Mouse (Mus musculus): Measurements from ENCODE around the gene Il10.
"Not testable (repeated sequence)": the region's sequence is repeated elsewhere in the genome, so short reads cannot be mapped to it uniquely, and the experiment has no call there.

Gene Il10

DNA sequence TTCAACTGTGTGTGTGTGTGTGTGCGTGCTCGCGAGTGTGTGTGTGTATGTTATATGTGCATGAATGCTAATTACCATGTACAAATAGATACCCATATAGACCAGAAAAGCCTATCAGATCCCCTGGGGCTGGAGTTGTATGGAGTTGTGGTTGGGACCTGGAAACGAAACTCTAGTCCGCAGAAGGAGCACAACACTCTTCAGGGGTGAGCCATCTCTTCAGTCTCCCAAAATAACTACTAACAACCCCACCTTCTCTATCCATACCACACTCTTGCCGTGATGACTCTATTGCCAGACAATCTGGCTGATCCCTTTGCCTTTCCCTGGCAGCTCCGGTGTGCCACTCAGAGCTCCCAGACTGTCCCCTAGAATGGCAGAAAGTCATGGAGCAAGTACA lies 3.8 kb upstream of the Il10 start:
- DNase-seq (ENCODE audit: low read depth, low spot score): no peak

DNA sequence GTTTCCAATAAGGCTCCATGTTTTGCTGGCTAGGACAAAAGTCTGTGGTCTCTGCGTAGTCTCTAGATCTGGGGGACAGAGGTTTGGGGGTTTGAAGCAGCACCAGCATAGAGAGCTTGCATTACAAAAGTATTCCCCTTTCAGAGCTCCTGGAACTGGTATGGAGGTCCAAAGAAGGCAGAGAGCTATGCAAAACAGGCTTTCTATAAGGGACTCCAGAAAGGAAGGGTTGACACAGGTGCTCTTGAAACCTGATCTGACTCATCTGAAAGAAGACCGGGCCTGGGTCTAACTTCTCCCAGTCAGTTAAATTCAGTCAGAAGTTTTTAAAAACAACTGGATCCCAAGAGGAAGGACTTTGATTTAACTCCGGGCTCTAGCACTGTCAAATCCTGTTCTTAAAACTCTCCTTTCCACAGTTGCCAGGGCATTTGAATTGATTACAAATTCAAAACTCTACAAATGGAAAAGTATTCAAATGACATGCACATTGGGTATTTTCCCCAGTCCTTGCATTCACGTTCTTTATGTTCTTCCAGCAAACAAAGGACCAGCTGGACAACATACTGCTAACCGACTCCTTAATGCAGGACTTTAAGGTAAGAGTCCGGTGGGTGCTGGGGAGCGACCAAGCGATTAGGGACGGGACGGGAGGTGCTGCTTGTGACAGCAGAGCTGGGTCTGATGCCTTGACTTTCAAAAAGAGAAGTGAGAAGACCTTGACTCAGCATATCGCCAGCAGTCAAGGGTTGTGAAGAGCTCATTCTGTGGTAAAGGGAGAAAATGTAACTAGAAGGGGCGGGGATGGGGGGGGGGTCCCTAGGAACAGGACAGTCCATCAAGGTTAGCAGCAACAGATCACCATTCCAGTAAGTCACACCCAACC lies 1.0 kb downstream of the Il10 start:
- DNase-seq (ENCODE audit: low read depth, low spot score): peak; percentile 19

DNA sequence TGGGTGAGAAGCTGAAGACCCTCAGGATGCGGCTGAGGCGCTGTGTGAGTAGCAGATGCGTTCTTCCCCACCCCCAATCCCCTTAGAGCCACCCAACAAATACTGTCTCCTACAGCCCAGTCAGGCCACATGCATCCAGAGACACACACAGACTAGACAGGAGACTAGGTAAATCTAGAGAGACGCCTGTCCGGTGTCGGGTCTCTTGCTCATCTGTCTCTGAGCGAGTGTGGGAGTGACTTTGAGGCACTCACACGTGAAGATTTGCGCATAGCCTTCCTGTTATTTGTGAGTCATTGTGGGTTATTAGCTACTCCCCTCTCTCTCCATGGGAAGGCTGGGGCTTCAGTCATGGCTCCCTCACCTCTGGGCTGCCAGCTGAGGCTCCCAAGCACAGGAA lies 1.8 kb downstream of the Il10 start:
- DNase-seq (ENCODE audit: low read depth, low spot score): no peak

DNA sequence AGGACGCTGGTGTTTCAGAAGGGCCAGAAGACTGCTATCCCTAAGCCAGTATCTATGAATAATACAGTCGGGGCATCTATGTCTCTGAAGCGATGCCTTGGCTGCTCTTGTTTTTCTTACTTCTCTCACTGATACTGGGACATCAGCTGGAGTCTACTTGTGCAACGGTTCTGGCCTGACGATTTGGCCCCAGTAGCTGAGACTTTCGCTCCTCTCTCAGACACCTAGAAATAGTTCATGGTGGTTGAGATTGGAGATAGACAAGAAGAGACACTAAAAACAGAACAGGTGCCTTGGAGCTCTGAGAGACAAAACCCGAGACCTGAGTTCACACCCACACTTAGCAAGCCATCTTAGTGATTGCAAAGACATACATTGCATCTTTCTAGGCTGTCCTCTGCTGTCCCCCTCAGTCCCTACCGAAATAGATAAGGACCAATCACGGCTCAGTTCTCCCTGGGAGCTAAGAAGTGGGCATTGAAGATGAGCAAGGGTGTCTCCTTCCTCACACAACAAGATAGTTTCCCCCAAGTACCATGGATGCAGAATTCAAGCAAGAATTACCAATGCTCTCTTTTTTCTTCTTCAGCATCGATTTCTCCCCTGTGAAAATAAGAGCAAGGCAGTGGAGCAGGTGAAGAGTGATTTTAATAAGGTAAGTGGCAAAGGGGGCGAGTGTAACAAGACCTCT lies 2.4 kb downstream of the Il10 start:
- no peak for DNase-seq (ENCODE audit: low read depth, low spot score)

DNA sequence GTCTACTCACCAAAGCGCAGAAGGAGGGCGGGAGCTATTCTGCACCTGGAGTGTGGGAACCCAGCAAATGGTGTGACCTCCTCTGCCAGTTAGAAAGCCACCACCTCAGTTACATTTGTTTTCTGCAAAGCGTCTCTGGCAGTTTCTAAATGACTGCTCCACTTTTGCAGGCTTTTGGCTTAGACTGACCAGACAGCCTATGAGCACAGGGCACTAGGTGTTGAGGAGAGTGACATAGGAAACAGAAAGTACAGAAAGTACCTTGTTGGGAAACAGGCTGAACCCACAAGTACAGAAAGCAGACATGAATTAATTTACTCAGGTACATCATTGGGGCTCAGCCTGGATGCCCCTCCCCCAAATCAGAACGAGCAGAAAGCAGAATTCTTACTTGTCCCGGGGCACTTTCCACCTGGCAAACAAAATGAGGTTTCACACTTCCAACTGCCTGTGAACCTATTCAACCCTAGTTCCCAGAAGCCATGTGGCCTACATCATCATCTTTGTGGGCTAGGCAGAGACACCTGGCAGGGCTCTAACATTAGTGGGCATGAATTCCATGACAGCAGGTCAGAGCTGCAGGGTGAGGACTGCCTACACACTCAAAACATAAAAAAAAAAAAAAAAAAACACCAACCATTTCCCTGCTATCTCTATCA lies 3.1 kb downstream of the Il10 start:
- no peak for DNase-seq (ENCODE audit: low read depth, low spot score)

- DNase-seq (ENCODE audit: low read depth, low spot score): not testable (repeated sequence)
These were observed 3.7 kb downstream of the Il10 start for GRCm38 (mm10) chr1:131023250-131023858.

- DNase-seq (ENCODE audit: low read depth, low spot score): no peak
These were observed 5.5 kb downstream of the Il10 start for GRCm38 (mm10) chr1:131024900-131025842.

GRCm38 (mm10) chr1:131025843-131026190 lies 6.2 kb downstream of the Il10 start:
- DNase-seq (ENCODE audit: low read depth, low spot score): no peak

DNA sequence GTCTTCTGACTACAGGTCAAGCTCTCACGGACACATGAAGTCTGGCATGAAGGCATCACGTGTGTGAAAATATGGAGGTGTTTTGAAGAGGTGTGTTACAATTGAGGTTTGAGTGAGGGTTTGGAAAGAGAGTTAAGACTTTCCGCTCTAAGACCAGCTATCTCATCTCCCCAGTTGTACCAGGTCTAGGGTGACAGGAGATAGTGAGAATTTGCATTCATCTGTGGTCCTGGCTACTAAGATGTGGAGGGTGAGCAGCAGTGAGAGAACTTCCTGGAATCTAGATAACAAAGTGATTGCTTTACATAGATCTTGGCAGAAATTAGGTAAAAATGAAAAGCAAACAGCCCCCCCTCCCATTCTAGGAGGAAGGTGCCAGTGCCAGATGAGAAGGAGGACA lies 9.6 kb downstream of the Il10 start:
- no peak for DNase-seq (ENCODE audit: low read depth, low spot score)

DNA sequence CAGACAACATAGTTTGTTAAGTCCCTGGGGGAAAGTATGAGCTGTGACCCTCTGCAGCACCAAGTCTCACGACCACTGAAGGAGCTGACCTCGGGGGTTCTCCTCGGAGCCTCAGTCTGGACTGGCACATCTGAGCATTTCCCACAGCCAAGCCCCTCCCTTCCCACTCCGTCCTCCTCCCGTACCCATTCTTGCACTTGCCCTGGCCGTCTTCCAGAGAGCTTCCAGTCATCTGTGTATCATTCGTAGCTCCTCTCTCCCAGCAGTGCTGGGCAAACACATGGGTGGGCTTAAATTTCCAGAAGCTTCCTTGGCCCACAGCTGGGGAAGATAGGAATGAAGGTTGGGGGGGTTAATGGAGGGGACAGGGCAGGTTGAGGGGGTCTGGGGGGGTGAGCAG lies 10.6 kb downstream of the Il10 start:
- DNase-seq (ENCODE audit: low read depth, low spot score): no peak

DNA sequence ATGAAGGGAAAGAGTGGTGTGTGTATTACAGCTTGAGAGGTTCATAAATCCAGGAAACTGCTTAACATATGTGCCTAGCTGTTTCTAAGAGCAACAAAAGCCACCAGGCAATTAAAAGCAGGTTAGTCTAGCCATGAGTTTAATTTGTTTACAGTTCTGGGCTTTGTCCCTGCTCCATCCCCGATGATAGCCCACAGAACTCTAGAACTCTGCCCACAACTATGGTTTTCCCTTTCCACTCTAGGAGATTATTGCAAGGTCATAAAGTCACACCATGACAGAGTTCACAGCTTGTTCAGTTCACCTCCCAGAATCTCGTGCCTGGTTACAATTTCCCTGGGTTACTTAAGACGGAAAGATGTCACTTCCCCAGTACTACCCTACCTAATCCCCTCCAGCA lies 11.6 kb downstream of the Il10 start:
- no peak for DNase-seq (ENCODE audit: low read depth, low spot score)

GRCm38 (mm10) chr1:131038001-131038400 lies 18.4 kb downstream of the Il10 start:
- DNase-seq (ENCODE audit: low read depth, low spot score): no peak

DNA sequence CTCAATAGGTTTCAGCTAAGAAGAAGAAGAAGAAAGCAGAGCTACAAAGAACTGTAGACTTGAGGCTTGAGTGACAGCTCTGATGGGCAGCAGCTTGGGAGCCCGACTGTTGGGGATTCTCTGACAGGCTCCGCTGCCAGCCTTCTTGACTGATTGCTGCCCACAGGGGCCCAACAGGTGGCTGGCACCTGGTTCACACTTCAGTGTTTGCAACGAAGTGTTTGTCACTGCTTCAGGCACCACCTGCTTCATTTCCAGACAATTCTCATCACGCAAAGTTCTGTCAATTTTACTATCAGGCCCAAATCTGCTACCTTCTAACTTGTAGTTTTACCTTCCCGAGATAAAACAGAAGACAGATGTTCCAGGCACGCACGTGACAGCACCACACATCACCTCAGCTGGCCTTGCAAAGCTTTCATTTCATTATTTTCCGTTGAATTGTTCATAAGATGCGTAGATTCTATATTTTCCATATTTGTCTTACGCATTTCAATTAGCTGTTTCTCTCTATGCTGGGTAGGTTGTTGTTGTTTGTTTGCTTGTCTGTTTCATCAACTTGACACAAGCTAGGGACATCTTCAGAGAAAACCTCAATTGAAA lies 18.9 kb downstream of the Il10 start:
- no peak for DNase-seq (ENCODE audit: low read depth, low spot score)

DNA sequence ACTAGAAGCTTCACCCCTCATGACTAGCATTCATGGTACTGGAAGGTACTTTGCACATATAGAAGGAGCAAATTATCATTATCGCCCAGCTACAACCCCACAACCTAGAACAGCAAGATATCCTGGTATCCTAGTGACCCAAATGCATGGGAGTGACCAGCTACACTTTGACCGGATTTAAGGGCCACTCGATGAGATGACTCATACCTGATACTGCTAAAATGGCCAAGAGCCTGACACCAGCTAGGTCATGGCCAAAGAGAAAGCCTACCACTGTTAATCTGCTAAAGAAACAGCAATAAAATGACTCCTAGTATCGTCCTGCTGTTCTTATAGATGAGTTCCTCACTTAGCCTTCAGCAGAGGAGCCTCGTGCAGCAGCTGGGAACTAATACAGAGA lies 19.8 kb downstream of the Il10 start:
- DNase-seq (ENCODE audit: low read depth, low spot score): no peak

GRCm38 (mm10) chr1:131042263-131042662 lies 22.6 kb downstream of the Il10 start:
- no peak for DNase-seq (ENCODE audit: low read depth, low spot score)

DNA sequence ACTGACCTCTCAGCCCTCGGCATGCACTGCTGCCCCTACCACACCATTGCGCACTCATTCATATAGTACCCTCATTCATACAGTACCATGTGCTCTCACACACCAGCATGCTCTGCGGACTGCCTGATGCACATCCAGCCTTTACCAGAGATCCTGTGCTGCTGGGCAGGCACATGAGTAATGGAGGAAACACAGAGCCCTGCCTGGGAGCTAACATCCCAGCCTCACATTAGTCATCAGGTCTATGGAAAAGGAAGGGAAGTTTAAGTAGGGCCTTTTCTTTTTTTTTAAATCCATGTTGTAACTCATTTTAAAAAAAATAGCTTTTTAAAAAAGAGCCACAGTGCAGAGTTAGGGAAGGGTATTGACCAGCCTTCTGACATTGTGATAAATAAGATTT lies 23.1 kb downstream of the Il10 start:
- no peak for DNase-seq (ENCODE audit: low read depth, low spot score)

DNA sequence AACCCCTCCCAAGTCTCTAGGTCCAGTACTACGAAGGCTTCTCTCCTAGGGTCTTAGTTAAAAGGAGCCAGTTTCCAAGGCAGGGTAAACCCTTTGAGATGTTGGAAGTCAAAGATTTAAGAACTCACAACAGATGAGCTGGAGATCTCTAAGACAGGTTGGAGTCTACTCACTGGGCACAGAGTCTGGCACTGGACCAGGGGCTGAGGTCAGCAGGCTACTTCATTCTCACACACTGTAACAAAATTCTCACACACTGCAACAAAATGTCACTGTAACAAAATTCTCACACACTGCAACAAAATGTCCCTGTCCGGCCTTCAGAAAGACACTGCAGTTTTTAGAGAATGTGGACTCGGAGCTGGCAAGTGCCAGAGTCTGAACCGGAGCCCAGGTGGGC lies 24.0 kb downstream of the Il10 start:
- no peak for DNase-seq (ENCODE audit: low read depth, low spot score)

- no peak for DNase-seq (ENCODE audit: low read depth, low spot score)
These were observed 26.2 kb downstream of the Il10 start for GRCm38 (mm10) chr1:131045723-131046355.

DNA sequence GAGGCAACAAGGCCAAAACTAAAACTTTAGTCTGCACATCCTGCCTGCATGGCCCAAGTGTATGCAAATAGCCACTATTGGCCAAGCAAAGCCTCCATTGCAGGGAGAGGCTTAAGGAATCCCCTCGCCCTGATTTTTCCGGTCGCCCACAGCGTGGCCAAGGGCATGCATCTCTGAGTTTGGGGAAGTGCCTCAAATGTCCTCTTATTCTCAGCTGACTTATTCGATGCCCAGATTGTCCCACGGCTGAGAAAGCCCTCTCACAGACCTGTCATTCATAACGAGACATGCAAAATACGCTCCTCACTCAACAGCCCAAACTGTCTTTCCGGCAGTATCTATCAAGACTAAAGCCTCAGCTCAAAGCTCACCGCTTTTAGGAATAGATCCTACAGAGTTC lies 27.0 kb downstream of the Il10 start:
- no peak for DNase-seq (ENCODE audit: low read depth, low spot score)

All from R1 (cell line).